Comparison of ENCODE assay signal across 8 mouse cellular contexts in genomic region chr7:29170066-29170754, GRCm38 (mm10). TPM values are rescaled to one million over a fixed set of nuclear protein-coding genes. Genes with fewer than 3 reads are reported as not detected.
DNase-seq lines count a peak whose midpoint lies in the region; ATAC-seq and TF ChIP-seq lines count a peak whose summit lies in the region.

Gene Ggn, plus strand, starts transcription at chr7:29170210.
Gene Spred3, minus strand, starts transcription at chr7:29170411.

- TF ChIP-seq CTCF in ES-Bruce4 (IDR thresholded peaks at IDR 0.05; ENCODE audit: low read depth, low read length): no peak
- TF ChIP-seq CTCF in lung, adult 2 months (IDR thresholded peaks at IDR 0.05; ENCODE audit: insufficient read depth, low read length): no peak

- peak; percentile 76 for ATAC-seq in embryonic facial prominence, embryonic 14.5 days (ENCODE audit: low read depth)
- ATAC-seq in neural tube, embryonic 13.5 days (ENCODE audit: low read depth): peak; percentile 51

- no peaks in the 10 kb centered on the region for H3K9me3 ChIP-seq in ES-Bruce4 (replicated peaks; ENCODE audit: control insufficient read depth, insufficient read depth, low read length, poor library complexity, severe bottlenecking)
- no peaks in the 10 kb centered on the region for H3K9me3 ChIP-seq in embryonic facial prominence, embryonic 14.5 days (ENCODE audit: control insufficient read depth, low read length)
- no peaks in the 10 kb centered on the region for H3K9me3 ChIP-seq in neural tube, embryonic 13.5 days

- H3K4me1 ChIP-seq in ES-Bruce4 (ENCODE audit: control insufficient read depth, insufficient read depth, low read length): peaks cover 2% of the 10 kb centered on the region
- H3K4me1 ChIP-seq in embryonic facial prominence, embryonic 14.5 days (ENCODE audit: control insufficient read depth, insufficient read depth, low read length): peaks cover 16% of the 10 kb centered on the region
- peaks cover 18% of the 10 kb centered on the region for H3K4me1 ChIP-seq in lung, adult 2 months (ENCODE audit: control insufficient read depth, insufficient read depth, low read length)
- H3K4me1 ChIP-seq in neural tube, embryonic 13.5 days (replicated peaks): peaks cover 41% of the 10 kb centered on the region

- TF ChIP-seq EP300 in ES-Bruce4 (IDR thresholded peaks at IDR 0.05; ENCODE audit: insufficient read depth, low read depth, low read length): no peak

- H3K4me3 ChIP-seq in ES-Bruce4 (ENCODE audit: low read depth, low read length): peak within 1 kb of the TSS; percentile 69
- H3K4me3 ChIP-seq in embryonic facial prominence, embryonic 14.5 days (ENCODE audit: low read depth, low read length): peak within 1 kb of the TSS; percentile 59
- peak within 1 kb of the TSS; percentile 86 for H3K4me3 ChIP-seq in lung, adult 2 months (replicated peaks; ENCODE audit: extremely low read depth, low read depth, low read length)
- peak within 1 kb of the TSS; percentile 66 for H3K4me3 ChIP-seq in neural tube, embryonic 13.5 days

- peaks cover 1% of the 10 kb centered on the region for H3K36me3 ChIP-seq in ES-Bruce4 (ENCODE audit: control insufficient read depth, insufficient read depth, low read length, poor library complexity, severe bottlenecking)
- H3K36me3 ChIP-seq in embryonic facial prominence, embryonic 14.5 days (ENCODE audit: control insufficient read depth, insufficient read depth, low read length): peaks cover 28% of the 10 kb centered on the region
- H3K36me3 ChIP-seq in neural tube, embryonic 13.5 days: peaks cover 32% of the 10 kb centered on the region

- no peaks in the 10 kb centered on the region for H3K27me3 ChIP-seq in ES-Bruce4 (ENCODE audit: control insufficient read depth, insufficient read depth, low read length, poor library complexity, severe bottlenecking)
- H3K27me3 ChIP-seq in embryonic facial prominence, embryonic 14.5 days (replicated peaks; ENCODE audit: control insufficient read depth, insufficient read depth, low read length): peaks cover 42% of the 10 kb centered on the region
- H3K27me3 ChIP-seq in neural tube, embryonic 13.5 days: peaks cover 49% of the 10 kb centered on the region

- peak within 1 kb of the TSS; percentile 76 for H3K9ac ChIP-seq in ES-Bruce4 (ENCODE audit: low read depth, poor library complexity, severe bottlenecking)
- H3K9ac ChIP-seq in embryonic facial prominence, embryonic 14.5 days (ENCODE audit: low read depth, low read length): peak within 1 kb of the TSS; percentile 61
- H3K9ac ChIP-seq in neural tube, embryonic 13.5 days: peak within 1 kb of the TSS; percentile 76

- H3K27ac ChIP-seq in ES-Bruce4 (ENCODE audit: insufficient read depth, low read length): 0 out of 2 replicates have a peak within 1 kb of the TSS, but pooled peaks have one; percentile 43
- H3K27ac ChIP-seq in embryonic facial prominence, embryonic 14.5 days (replicated peaks; ENCODE audit: low read depth, low read length): peak within 1 kb of the TSS; percentile 49; the same call in 1 of the 2 replicates
- peak within 1 kb of the TSS; percentile 90 for H3K27ac ChIP-seq in neural tube, embryonic 13.5 days (replicated peaks)

- DNase-seq in adrenal gland, postnatal 14 days: peak; percentile 88
- peak; percentile 88 for DNase-seq in embryonic facial prominence, embryonic 14.5 days (ENCODE audit: low spot score)
- peak; percentile 69 to 83 for DNase-seq in heart, adult 9 months (ENCODE audit: low spot score in 2 of 2)
- DNase-seq in kidney, adult 8-10 months: peak; percentile 87 to 93
- peak; percentile 81 for DNase-seq in lung, adult 2 months
- DNase-seq in urinary bladder, postnatal 14 days (ENCODE audit: low spot score): peak; percentile 84

- no peak for TF ChIP-seq POLR2A in ES-Bruce4 (IDR thresholded peaks at IDR 0.05; ENCODE audit: insufficient read depth, low read length)
- TF ChIP-seq POLR2A in lung, adult 2 months (IDR thresholded peaks at IDR 0.05; ENCODE audit: borderline replicate concordance, extremely low read depth, low read depth, low read length): peak; percentile 55; the same call in 1 of the 2 replicates

- 1% methylated on average over 30 of the region's 30 CpGs for WGBS in embryonic facial prominence, embryonic 14.5 days
- WGBS in lung, adult 2 months: under 1% methylated on average over 30 of the region's 30 CpGs
- WGBS in neural tube, embryonic 13.5 days: under 1% methylated on average over 30 of the region's 30 CpGs

- peak within 1 kb of the TSS; percentile 78 for H3K4me2 ChIP-seq in embryonic facial prominence, embryonic 14.5 days (ENCODE audit: low read depth, low read length)
- H3K4me2 ChIP-seq in neural tube, embryonic 13.5 days: peak within 1 kb of the TSS; percentile 76

RNA-seq across cellular contexts. Expression of gene Ggn, which starts in this region (rescaled TPM):
- not detected in 2 replicates for polyA plus RNA-seq in ES-Bruce4 (2011; ENCODE audit: insufficient read depth, insufficient read length, low read depth, missing spikeins)
- total RNA-seq in adrenal gland, postnatal 14 days (2021): 1.1 and 1.2 TPM in 2 replicates
- 0.51 and 0.72 TPM in 2 replicates for polyA plus RNA-seq in embryonic facial prominence, embryonic 14.5 days (2014; fragmentation: Nextera tagmentation; extraction: Ambion mirVana)
- polyA plus RNA-seq in lung, adult 2 months (2012; rRNA removed): 1.5 and 1.9 TPM in 2 replicates
- 0.67 and 0.73 TPM in 2 replicates for polyA plus RNA-seq in neural tube, embryonic 13.5 days (2015; fragmentation: Nextera tagmentation; extraction: Ambion mirVana)

RNA-seq across cellular contexts. Expression of gene Spred3, which starts in this region (rescaled TPM):
- polyA plus RNA-seq in ES-Bruce4 (2011; ENCODE audit: insufficient read depth, insufficient read length, low read depth, missing spikeins): 9.2 and 12.1 TPM in 2 replicates
- 6.6 and 6.9 TPM in 2 replicates for total RNA-seq in adrenal gland, postnatal 14 days (2021)
- 3.0 and 3.6 TPM in 2 replicates for polyA plus RNA-seq in embryonic facial prominence, embryonic 14.5 days (2014; fragmentation: Nextera tagmentation; extraction: Ambion mirVana)
- polyA plus RNA-seq in lung, adult 2 months (2012; rRNA removed): 3.9 and 5.8 TPM in 2 replicates
- polyA plus RNA-seq in neural tube, embryonic 13.5 days (2015; fragmentation: Nextera tagmentation; extraction: Ambion mirVana): 9.4 and 9.7 TPM in 2 replicates

Comparison
In these comparisons a context has a peak if more than half of its experiments do, and no peak if none do; other contexts are left out.
1. Peak in every context shown above with its lines: DNase-seq, ATAC-seq, H3K4me3 ChIP-seq and H3K27ac ChIP-seq.